In genomic region chr1:187020011-187020410, GRCm38 (mm10) we compare ENCODE assay signal across 15 mouse cellular contexts. TPM values are rescaled to one million over a fixed set of nuclear protein-coding genes. Genes with fewer than 3 reads are reported as not detected.
A peak's percentile ranks its signal among the peaks of the same experiment; 100 is the strongest.
DNase-seq lines count a peak whose midpoint lies in the region; ATAC-seq and TF ChIP-seq lines count a peak whose summit lies in the region.
"Had no signal": no experiment of that assay in that cellular context is flagged by ENCODE, and none has a peak within 500 bp of the region (broad histone marks: within the 10 kb centered on the region; RNA-seq: fewer than 3 reads in every experiment).

No protein-coding gene starts in this region.

- peak; percentile 70 for DNase-seq in kidney, adult 2 months
- no peak for DNase-seq in kidney, postnatal 4 days
- DNase-seq in NIH3T3 (ENCODE audit: low read depth) = peak; percentile 65
- peak; percentile 76 for DNase-seq in adrenal gland, postnatal 14 days
- DNase-seq in large intestine, adult 2 months (ENCODE audit: low read depth, low spot score) = peak; percentile 8
- no peak for DNase-seq in left cerebral cortex, postnatal 4 days
- DNase-seq: heart, adult 18-20 months; thymus, postnatal 36 days had no signal

- H3K27me3 ChIP-seq in kidney, adult 2 months (replicated peaks; ENCODE audit: control insufficient read depth, insufficient read depth, low read length) = no peaks in the 10 kb centered on the region
- no peaks in the 10 kb centered on the region for H3K27me3 ChIP-seq in forebrain, embryonic 16.5 days (replicated peaks; ENCODE audit: control insufficient read depth, insufficient read depth, low read length)
- H3K27me3 ChIP-seq: limb, embryonic 12.5 days; lung, embryonic 15.5 days; midbrain, embryonic 12.5 days had no signal

- TF ChIP-seq POLR2A in kidney, adult 2 months (IDR thresholded peaks at IDR 0.05; ENCODE audit: low read depth, low read length) = no peak

- H3K9me3 ChIP-seq in forebrain, embryonic 16.5 days (ENCODE audit: control insufficient read depth, low read length) = no peaks in the 10 kb centered on the region
- H3K9me3 ChIP-seq: limb, embryonic 12.5 days; lung, embryonic 15.5 days; midbrain, embryonic 12.5 days had no signal

- intact Hi-C loops in left cerebral cortex, postnatal 4 days (cut with DNase I) = no loop called here

- H3K4me2 ChIP-seq in forebrain, embryonic 16.5 days (ENCODE audit: low read length) = no peak overlapping the region
- H3K4me2 ChIP-seq: limb, embryonic 12.5 days; lung, embryonic 15.5 days; midbrain, embryonic 12.5 days had no signal

- no peak for TF ChIP-seq CTCF in kidney, adult 2 months (conservative IDR thresholded peaks at IDR 0.05; ENCODE audit: insufficient read depth, insufficient read length, low read depth, low read length)

- no peak overlapping the region for H3K9ac ChIP-seq in forebrain, embryonic 16.5 days (replicated peaks; ENCODE audit: low read depth, low read length)
- H3K9ac ChIP-seq: limb, embryonic 12.5 days; lung, embryonic 15.5 days; midbrain, embryonic 12.5 days had no signal

- H3K36me3 ChIP-seq in kidney, adult 2 months (ENCODE audit: control insufficient read depth, insufficient read depth, low read length) = no peaks in the 10 kb centered on the region
- H3K36me3 ChIP-seq in forebrain, embryonic 16.5 days (ENCODE audit: control insufficient read depth, insufficient read depth) = no peaks in the 10 kb centered on the region
- H3K36me3 ChIP-seq: limb, embryonic 12.5 days; lung, embryonic 15.5 days; midbrain, embryonic 12.5 days had no signal

- no peaks in the 10 kb centered on the region for H3K4me1 ChIP-seq in kidney, adult 2 months (ENCODE audit: control insufficient read depth, insufficient read depth, low read length)
- no peaks in the 10 kb centered on the region for H3K4me1 ChIP-seq in forebrain, embryonic 16.5 days (replicated peaks; ENCODE audit: control insufficient read depth, insufficient read depth, low read length)
- H3K4me1 ChIP-seq: limb, embryonic 12.5 days; lung, embryonic 15.5 days; midbrain, embryonic 12.5 days had no signal

- ATAC-seq in forebrain, embryonic 16.5 days = no peak

- no peak overlapping the region for H3K4me3 ChIP-seq in kidney, adult 2 months (ENCODE audit: insufficient read depth, low read depth, low read length)
- H3K4me3 ChIP-seq in forebrain, embryonic 16.5 days (replicated peaks; ENCODE audit: low read length) = no peak overlapping the region
- H3K4me3 ChIP-seq: limb, embryonic 12.5 days; lung, embryonic 15.5 days; midbrain, embryonic 12.5 days had no signal

- WGBS in kidney, adult 2 months = 54% methylated on average over 7 of the region's 7 CpGs
- WGBS in large intestine, adult 2 months = 34% methylated on average over 7 of the region's 7 CpGs
- WGBS in forebrain, embryonic 16.5 days = 72% methylated on average over 7 of the region's 7 CpGs

- no peak overlapping the region for H3K27ac ChIP-seq in kidney, adult 2 months (ENCODE audit: insufficient read depth, low read depth, low read length)
- H3K27ac ChIP-seq in forebrain, embryonic 16.5 days (ENCODE audit: low read length) = no peak overlapping the region
- H3K27ac ChIP-seq: limb, embryonic 12.5 days; lung, embryonic 15.5 days; midbrain, embryonic 12.5 days had no signal

RNA-seq across cellular contexts. Expression of gene D1Pas1, which starts 52.8 kb away (rescaled TPM):
- 0.05 TPM in 1 of 2 replicates, not detected in the other for polyA plus RNA-seq in kidney, adult 2 months (2012; rRNA removed)
- total RNA-seq in adrenal gland, postnatal 14 days (2021) = not detected in 2 replicates
- not detected in 2 replicates for polyA plus RNA-seq in large intestine, adult 2 months (2012; rRNA removed)
- total RNA-seq in left cerebral cortex, postnatal 4 days (2021) = under 1 TPM; 0.18 to 0.30 TPM
- polyA plus RNA-seq in forebrain, embryonic 16.5 days (2015; fragmentation: Nextera tagmentation; extraction: Ambion mirVana) = not detected in 2 replicates
- total RNA-seq: layer of hippocampus, postnatal 14 days had no signal
- polyA plus RNA-seq: cortical plate, adult 2 months; lung, embryonic 15.5 days; stomach, embryonic 16.5 days had no signal

Comparison
In these comparisons a context has a peak if more than half of its experiments do, and no peak if none do; other contexts are left out.
1. DNase-seq: peak in kidney, adult 2 months (single experiment), NIH3T3 (single experiment), adrenal gland, postnatal 14 days (single experiment) and large intestine, adult 2 months (single experiment); none in kidney, postnatal 4 days (0 of 2) and left cerebral cortex, postnatal 4 days (single experiment).